Mouse (Mus musculus) embryonic facial prominence, embryonic 15.5 days (tissue): ENCODE results near the gene Clybl. TPM values are rescaled to one million over a fixed set of nuclear protein-coding genes. Genes with fewer than 3 reads are reported as not detected.

ENCODE experiments used
- ATAC-seq: fragments of 200-750 bp; cut with Nextera tagmentation; 2 replicates; pipeline ENCODE4 v1.8.0; 2017; ENCODE audit warnings: low read depth, moderate TSS enrichment; ENCODE audit not compliant: insufficient number of reproducible peaks, low FRiP score, low TSS enrichment
- H3K27ac ChIP-seq: fragments of 300-500 bp; sonication (generic); replicated peaks from 2 replicates; pipeline ENCODE4 v1.5.1; 2015; ENCODE audit warnings: mild to moderate bottlenecking, inconsistent platforms
- H3K27me3 ChIP-seq: fragments of 300-500 bp; sonication (generic); 2 replicates; pipeline ENCODE4 v1.6.1; 2015; ENCODE audit warnings: inconsistent platforms
- H3K36me3 ChIP-seq: fragments of 300-500 bp; sonication (generic); 2 replicates; pipeline ENCODE4 v1.6.1; 2015; ENCODE audit warnings: mild to moderate bottlenecking, inconsistent platforms
- H3K4me1 ChIP-seq: fragments of 300-500 bp; sonication (generic); 2 replicates; pipeline ENCODE4 v1.6.1; 2015; ENCODE audit warnings: inconsistent platforms
- H3K4me2 ChIP-seq: fragments of 300-500 bp; sonication (generic); replicated peaks from 2 replicates; pipeline ENCODE4 v1.6.1; 2015; ENCODE audit warnings: mild to moderate bottlenecking, inconsistent platforms
- H3K4me3 ChIP-seq: fragments of 300-500 bp; sonication (generic); replicated peaks from 2 replicates; pipeline ENCODE4 v1.5.1; 2015; ENCODE audit warnings: mild to moderate bottlenecking, inconsistent platforms
- H3K9ac ChIP-seq: fragments of 300-500 bp; sonication (generic); 2 replicates; pipeline ENCODE4 v1.6.1; 2015; ENCODE audit warnings: inconsistent platforms
- H3K9me3 ChIP-seq: fragments of 300-500 bp; sonication (generic); replicated peaks from 2 replicates; pipeline ENCODE4 v1.6.1; 2016; ENCODE audit warnings: inconsistent platforms
- WGBS: fragments of 180-500 bp; shearing (Covaris S2); methylation state at CpG from one replicate; pipeline ENCODE4 v1.1.7; 2015; 5-methylcytosine and 5-hydroxymethylcytosine counted together
- polyA plus RNA-seq: library from polyadenylated mRNA; unstranded; fragments of >200 nt; fragmentation: Nextera tagmentation; extraction: Ambion mirVana; gene quantifications from 2 replicates; pipeline ENCODE4 v1.2.1, GENCODE M21; 2015

The Clybl gene
- polyA plus RNA-seq, 1 experiment from 2014 or later = 24.0 TPM

- H3K9ac ChIP-seq = no peak overlapping the region
- WGBS = 60% methylated on average over 16 of the region's 16 CpGs
- ATAC-seq = no peak
- no peaks in the 10 kb centered on the region for H3K36me3 ChIP-seq
- no peak overlapping the region for H3K4me3 ChIP-seq
- no peak overlapping the region for H3K4me2 ChIP-seq
- H3K27ac ChIP-seq = no peak overlapping the region
- H3K27me3 ChIP-seq = peaks cover 30% of the 10 kb centered on the region; the same call in 1 of the 2 replicates
- no peaks in the 10 kb centered on the region for H3K4me1 ChIP-seq
- H3K9me3 ChIP-seq = no peaks in the 10 kb centered on the region
These were observed 98.2 kb downstream of the Clybl start for GRCm38 (mm10) chr14:122279462-122280308.

GRCm38 (mm10) chr14:122280309-122281071, 99.0 kb downstream of the Clybl start:
- Histone ChIP-seq H3K27me3 (peaks cover 30% of the 10 kb centered on the region; the same call in 1 of the 2 replicates), H3K4me2 (no peak overlapping the region), H3K36me3 (no peaks in the 10 kb centered on the region), H3K9me3 (no peaks in the 10 kb centered on the region), H3K9ac (no peak overlapping the region), H3K27ac (no peak overlapping the region), H3K4me1 (no peaks in the 10 kb centered on the region), H3K4me3 (no peak overlapping the region)
- 36% methylated on average over 21 of the region's 21 CpGs for WGBS
- no peak for ATAC-seq

- Histone ChIP-seq H3K36me3 (no peaks in the 10 kb centered on the region), H3K9ac (no peak overlapping the region), H3K27ac (no peak overlapping the region), H3K4me2 (no peak overlapping the region), H3K4me3 (no peak overlapping the region), H3K27me3 (peaks cover 30% of the 10 kb centered on the region; the same call in 1 of the 2 replicates), H3K9me3 (no peaks in the 10 kb centered on the region), H3K4me1 (no peaks in the 10 kb centered on the region)
- WGBS = 44% methylated on average over 9 of the region's 9 CpGs
- ATAC-seq = no peak
These were observed 99.6 kb downstream of the Clybl start for GRCm38 (mm10) chr14:122281072-122281634.

- 85% methylated on average over 5 of the region's 5 CpGs for WGBS
- peaks cover 23% of the 10 kb centered on the region; the same call in 1 of the 2 replicates for H3K27me3 ChIP-seq
- no peak overlapping the region for H3K27ac ChIP-seq
These were observed 102.5 kb downstream of the Clybl start for GRCm38 (mm10) chr14:122283959-122284358.

GRCm38 (mm10) chr14:122296399-122296798, 114.9 kb downstream of the Clybl start:
- Histone ChIP-seq H3K4me1 (no peaks in the 10 kb centered on the region), H3K4me2 (no peak overlapping the region), H3K9me3 (no peaks in the 10 kb centered on the region), H3K4me3 (no peak overlapping the region), H3K27me3 (no peaks in the 10 kb centered on the region), H3K36me3 (no peaks in the 10 kb centered on the region), H3K27ac (no peak overlapping the region), H3K9ac (no peak overlapping the region)
- WGBS = 13% methylated on average over 4 of the region's 4 CpGs
- ATAC-seq = no peak

More at GRCm38 (mm10) chr14:122283959-122284358, 102.5 kb downstream of the Clybl start:
- Histone ChIP-seq H3K9me3 (no peaks in the 10 kb centered on the region), H3K4me2 (no peak overlapping the region), H3K36me3 (no peaks in the 10 kb centered on the region), H3K9ac (no peak overlapping the region), H3K4me3 (no peak overlapping the region), H3K4me1 (no peaks in the 10 kb centered on the region)
- ATAC-seq = no peak

GRCm38 (mm10) chr14:122296864-122297263, 115.4 kb downstream of the Clybl start:
- 10% methylated on average over 2 of the region's 2 CpGs for WGBS
- no peaks in the 10 kb centered on the region for H3K9me3 ChIP-seq

GRCm38 (mm10) chr14:122297386-122298109, 116.0 kb downstream of the Clybl start:
- no peak for ATAC-seq

More at GRCm38 (mm10) chr14:122296864-122297263, 115.4 kb downstream of the Clybl start:
- H3K4me1 ChIP-seq = no peaks in the 10 kb centered on the region
- no peaks in the 10 kb centered on the region for H3K27me3 ChIP-seq
- H3K4me3 ChIP-seq = no peak overlapping the region
- no peaks in the 10 kb centered on the region for H3K36me3 ChIP-seq
- H3K4me2 ChIP-seq = no peak overlapping the region
- no peak overlapping the region for H3K9ac ChIP-seq
- ATAC-seq = no peak
- no peak overlapping the region for H3K27ac ChIP-seq

GRCm38 (mm10) chr14:122300261-122300660, 118.8 kb downstream of the Clybl start:
- Histone ChIP-seq H3K4me2 (no peak overlapping the region), H3K27ac (no peak overlapping the region), H3K4me1 (no peaks in the 10 kb centered on the region), H3K4me3 (no peak overlapping the region), H3K36me3 (no peaks in the 10 kb centered on the region), H3K9me3 (no peaks in the 10 kb centered on the region), H3K27me3 (no peaks in the 10 kb centered on the region), H3K9ac (no peak overlapping the region)
- ATAC-seq = no peak
- WGBS = 56% methylated on average over 11 of the region's 11 CpGs

More at GRCm38 (mm10) chr14:122297386-122298109, 116.0 kb downstream of the Clybl start:
- Histone ChIP-seq H3K36me3 (no peaks in the 10 kb centered on the region), H3K9me3 (no peaks in the 10 kb centered on the region), H3K27ac (no peak overlapping the region), H3K9ac (no peak overlapping the region), H3K4me1 (no peaks in the 10 kb centered on the region), H3K27me3 (no peaks in the 10 kb centered on the region), H3K4me3 (no peak overlapping the region), H3K4me2 (no peak overlapping the region)
- 30% methylated on average over 11 of the region's 11 CpGs for WGBS

GRCm38 (mm10) chr14:122303821-122304220, 122.3 kb downstream of the Clybl start:
- 42% methylated on average over 1 of the region's 1 CpGs for WGBS
- no peaks in the 10 kb centered on the region for H3K4me1 ChIP-seq
- H3K27me3 ChIP-seq = no peaks in the 10 kb centered on the region
- no peak overlapping the region for H3K27ac ChIP-seq
- H3K9ac ChIP-seq = no peak overlapping the region
- H3K4me3 ChIP-seq = no peak overlapping the region
- H3K36me3 ChIP-seq = no peaks in the 10 kb centered on the region
- ATAC-seq = no peak
- no peaks in the 10 kb centered on the region for H3K9me3 ChIP-seq
- H3K4me2 ChIP-seq = no peak overlapping the region

GRCm38 (mm10) chr14:122305132-122305531, 123.6 kb downstream of the Clybl start:
- Histone ChIP-seq H3K9ac (no peak overlapping the region), H3K27ac (no peak overlapping the region), H3K27me3 (no peaks in the 10 kb centered on the region), H3K4me2 (no peak overlapping the region), H3K4me3 (no peak overlapping the region), H3K9me3 (no peaks in the 10 kb centered on the region), H3K4me1 (no peaks in the 10 kb centered on the region), H3K36me3 (no peaks in the 10 kb centered on the region)
- 71% methylated on average over 8 of the region's 8 CpGs for WGBS
- ATAC-seq = no peak
